Mouse (Mus musculus): ENCODE measurements around the gene Zscan5b.
A peak's percentile ranks its signal among the peaks of the same experiment; 100 is the strongest.
"Not testable (repeated sequence)": the region's sequence is repeated elsewhere in the genome, so short reads cannot be mapped to it uniquely, and the experiment has no call there.

The Zscan5b gene

GRCm38 (mm10) chr7:6221978-6222377 is at the start of gene Zscan5b:
Zscan5b (plus strand) TSS chr7:6222278.
- DNase-seq (ENCODE audit: low spot score), result no peak

- no peak for DNase-seq (ENCODE audit: low spot score)
These were observed 49.3 kb upstream of the Zscan5b start for GRCm38 (mm10) chr7:6172674-6173244.

DNA sequence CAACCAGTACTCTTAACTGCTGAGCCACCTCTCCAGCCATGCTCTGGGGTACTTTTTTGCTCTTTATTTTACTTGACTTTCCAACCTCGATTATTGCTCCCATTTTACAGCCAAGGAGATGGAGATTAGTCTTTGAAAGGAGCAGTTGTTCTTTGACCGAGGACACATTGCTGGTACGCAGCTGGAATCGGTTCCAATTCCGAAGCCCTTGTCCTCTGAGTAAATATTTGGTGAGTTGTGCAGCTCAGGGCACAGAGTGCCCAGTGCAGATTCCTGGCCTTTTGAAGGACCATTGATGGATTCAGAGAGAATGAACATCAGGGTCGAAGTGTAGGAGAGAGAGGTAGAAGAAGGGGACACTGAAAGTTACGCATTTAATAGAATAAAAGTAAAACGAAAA is 48.2 kb upstream of the Zscan5b start:
- DNase-seq (ENCODE audit: low spot score), result no peak

- DNase-seq (ENCODE audit: low spot score), result not testable (repeated sequence)
These were observed 47.6 kb upstream of the Zscan5b start for GRCm38 (mm10) chr7:6174365-6174987.

- DNase-seq (ENCODE audit: low spot score), result no peak
These were observed 43.1 kb upstream of the Zscan5b start for GRCm38 (mm10) chr7:6179013-6179412.

GRCm38 (mm10) chr7:6182882-6183281 is 39.2 kb upstream of the Zscan5b start:
- DNase-seq (ENCODE audit: low spot score), result no peak

DNA sequence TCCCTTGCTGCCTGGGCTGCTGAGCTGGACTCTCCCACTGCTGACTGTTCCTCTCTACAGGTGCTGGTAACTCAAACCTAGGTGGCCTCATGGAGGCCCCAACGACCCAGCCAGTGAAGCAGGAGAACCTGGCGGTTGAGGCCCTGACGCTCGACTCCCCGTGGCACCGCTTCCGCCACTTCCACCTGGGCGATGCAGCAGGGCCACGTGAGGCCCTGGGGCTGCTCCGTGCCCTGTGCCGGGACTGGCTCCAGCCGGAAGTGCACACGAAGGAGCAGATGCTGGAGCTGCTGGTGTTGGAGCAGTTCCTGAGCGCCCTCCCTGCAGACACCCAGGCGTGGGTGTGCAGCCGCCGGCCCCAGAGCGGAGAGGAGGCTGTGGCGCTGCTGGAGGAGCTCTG is 38.3 kb upstream of the Zscan5b start:
- no peak for DNase-seq (ENCODE audit: low spot score)

DNA sequence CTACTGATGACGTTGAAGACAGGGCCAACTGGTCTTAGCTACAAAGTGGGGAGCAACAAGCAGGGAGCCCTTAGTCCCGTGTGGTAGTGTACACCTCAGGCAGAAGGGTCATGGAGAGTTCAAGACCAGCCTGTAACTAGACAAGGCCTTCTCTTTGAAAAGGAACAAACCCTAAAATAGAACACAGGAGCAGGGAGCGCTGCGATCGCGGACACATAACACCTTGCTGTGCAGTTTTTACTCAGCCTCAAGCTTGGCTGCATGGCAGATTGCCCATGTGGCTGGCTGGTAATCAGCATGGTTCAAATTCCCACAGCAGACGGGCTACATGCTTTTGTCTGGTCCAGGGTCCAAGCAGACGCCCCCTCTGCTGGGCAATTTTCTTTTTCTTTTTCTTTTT is 37.6 kb upstream of the Zscan5b start:
- DNase-seq (ENCODE audit: low spot score), result no peak

DNA sequence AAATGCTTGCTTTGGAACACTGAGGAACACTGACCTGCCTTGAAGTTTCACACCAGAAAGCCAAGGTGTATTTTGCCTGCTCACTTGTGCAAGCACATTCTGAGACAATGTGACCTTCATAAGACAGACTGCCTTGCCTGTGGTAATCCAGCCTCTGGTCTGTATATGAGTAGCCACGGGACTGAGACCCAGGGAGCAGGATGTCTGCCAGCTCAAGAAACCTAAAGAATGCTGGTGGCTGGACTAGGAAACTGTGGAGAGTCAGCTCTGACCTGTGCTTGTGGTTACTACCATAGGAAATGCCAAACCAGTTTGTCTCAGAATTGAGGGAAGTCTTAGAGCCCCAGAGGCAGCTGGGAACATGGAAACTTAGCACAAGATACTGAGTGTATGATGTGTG is 36.7 kb upstream of the Zscan5b start:
- no peak for DNase-seq (ENCODE audit: low spot score)

DNA sequence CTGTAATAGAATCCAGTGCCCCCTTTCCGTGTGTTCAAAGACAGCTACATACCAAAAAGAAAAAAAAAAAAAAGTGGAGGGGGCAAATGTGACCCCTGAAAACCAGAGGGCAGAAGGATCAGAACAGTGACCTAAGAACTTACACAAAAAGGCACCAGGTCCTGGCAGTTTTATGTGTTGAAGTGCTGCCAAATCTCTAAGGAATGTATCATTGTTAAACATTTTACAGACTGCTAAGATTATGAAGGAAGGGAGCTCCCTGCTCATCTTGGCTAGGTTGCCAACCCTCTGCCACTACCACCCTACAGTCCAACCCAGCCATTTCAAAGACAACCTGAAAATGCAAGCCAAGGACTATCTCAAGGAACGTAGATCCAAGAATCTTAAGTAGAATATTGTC is 35.9 kb upstream of the Zscan5b start:
- no peak for DNase-seq (ENCODE audit: low spot score)

- DNase-seq (ENCODE audit: low spot score), result no peak
These were observed 35.3 kb upstream of the Zscan5b start for GRCm38 (mm10) chr7:6186756-6187155.

DNA sequence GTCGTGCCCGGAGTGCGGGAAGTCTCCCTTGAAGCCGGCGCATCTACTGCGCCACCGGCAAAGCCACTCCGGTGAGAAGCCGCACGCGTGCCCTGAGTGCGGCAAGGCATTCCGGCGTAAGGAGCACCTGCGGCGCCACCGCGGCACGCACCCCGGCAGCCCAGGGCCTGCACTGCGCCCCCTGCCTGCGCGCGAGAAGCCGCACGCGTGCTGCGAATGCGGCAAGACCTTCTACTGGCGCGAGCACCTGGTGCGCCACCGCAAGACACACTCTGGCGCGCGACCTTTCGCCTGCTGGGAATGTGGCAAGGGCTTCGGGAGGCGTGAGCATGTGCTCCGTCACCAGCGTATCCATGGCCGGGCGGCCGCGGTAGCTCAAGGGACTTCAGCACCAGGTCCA is 32.5 kb upstream of the Zscan5b start:
- no peak for DNase-seq (ENCODE audit: low spot score)

GRCm38 (mm10) chr7:6191376-6191775 is 30.7 kb upstream of the Zscan5b start:
- peak; percentile 85 for DNase-seq (ENCODE audit: low spot score)

GRCm38 (mm10) chr7:6194129-6194528 is 27.9 kb upstream of the Zscan5b start:
- DNase-seq (ENCODE audit: low spot score), result peak; percentile 65

DNA sequence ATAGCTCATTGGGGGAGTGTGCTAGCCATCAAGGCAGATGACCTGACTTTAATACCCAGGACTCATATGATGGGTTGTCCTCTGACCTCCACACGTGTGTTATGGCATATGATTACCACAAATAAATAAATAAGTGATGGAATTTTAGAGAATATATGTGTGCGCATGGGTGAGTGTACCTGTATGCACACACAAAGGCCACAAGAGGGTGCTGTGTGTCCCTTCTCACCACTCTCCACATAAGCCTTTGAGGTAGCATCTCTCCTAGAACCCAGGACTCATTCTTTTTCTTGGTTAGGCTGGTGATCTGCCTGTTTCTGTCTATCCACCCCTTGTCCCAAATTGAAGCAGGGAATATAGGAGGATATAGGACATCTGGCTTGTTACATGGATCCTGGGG is 26.3 kb upstream of the Zscan5b start:
- no peak for DNase-seq (ENCODE audit: low spot score)

GRCm38 (mm10) chr7:6196790-6197189 is 25.3 kb upstream of the Zscan5b start, which contains the start of gene Galp:
Galp (plus strand) TSS chr7:6197090.
- DNase-seq (ENCODE audit: low spot score), result no peak

GRCm38 (mm10) chr7:6204200-6204599 is 17.9 kb upstream of the Zscan5b start:
- no peak for DNase-seq (ENCODE audit: low spot score)

- no peak for DNase-seq (ENCODE audit: low spot score)
These were observed 8.9 kb upstream of the Zscan5b start for GRCm38 (mm10) chr7:6213144-6213543.

DNA sequence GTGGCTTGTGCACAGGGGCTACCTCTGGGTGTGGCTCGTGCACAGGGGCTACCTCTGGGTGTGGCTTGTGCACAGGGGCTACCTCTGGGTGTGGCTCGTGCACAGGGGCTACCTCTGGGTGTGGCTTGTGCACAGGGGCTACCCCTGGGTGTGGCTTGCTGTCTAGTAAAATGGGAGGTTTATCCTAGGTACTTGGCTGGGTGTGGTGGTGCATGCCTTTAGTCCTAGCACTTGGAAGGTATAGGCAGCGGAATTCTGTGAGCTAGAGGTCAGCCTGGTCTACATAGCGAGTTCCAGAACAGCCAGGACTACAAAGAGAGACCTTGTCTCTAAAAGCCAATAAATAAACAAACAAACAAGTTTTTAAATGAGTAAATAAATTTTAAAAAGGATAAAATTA is 7.4 kb upstream of the Zscan5b start:
- not testable (repeated sequence) for DNase-seq (ENCODE audit: low spot score)

- DNase-seq (ENCODE audit: low spot score), result no peak
These were observed 1.9 kb upstream of the Zscan5b start for GRCm38 (mm10) chr7:6220147-6220546.

DNA sequence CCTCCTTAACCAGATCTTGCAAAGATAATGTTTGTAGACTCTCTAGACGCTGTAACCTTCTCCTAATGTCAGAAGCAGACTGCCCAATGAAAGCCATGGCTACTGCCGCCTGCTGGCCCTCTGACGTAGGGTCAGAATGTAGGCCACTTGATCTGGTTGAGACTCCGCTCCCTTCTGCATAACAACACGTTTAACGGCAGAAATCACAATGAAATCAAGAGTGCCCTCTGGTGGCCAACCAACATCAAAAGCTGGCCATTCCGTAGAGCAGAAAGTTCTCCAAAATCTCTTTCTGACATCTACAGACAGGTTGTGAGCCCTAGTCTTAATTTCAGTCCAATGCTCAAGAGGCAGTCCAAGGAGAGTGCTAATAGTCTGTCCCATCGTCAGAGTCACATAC is 6.4 kb downstream of the Zscan5b start:
- not testable (repeated sequence) for DNase-seq (ENCODE audit: low spot score)

DNA sequence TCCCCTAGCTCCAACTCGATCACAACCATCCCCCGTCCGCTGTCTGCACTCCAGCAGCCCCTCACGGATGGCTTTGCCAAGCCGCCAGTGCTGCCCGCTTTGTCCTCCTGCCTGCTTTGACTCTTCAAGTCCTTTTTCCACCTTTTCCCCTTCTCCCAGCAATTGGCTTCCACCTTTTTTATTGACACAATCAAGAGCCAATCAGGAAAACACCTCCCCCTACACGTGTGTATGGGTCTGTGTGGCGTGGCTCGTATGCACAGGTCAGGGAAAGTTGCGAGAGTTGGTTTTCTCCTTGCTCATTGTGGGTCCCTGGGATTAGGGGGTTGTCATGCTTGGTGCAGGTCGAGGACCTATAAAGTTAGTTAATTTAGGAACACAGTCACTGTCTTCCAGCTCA is 17.7 kb downstream of the Zscan5b start:
- DNase-seq (ENCODE audit: low spot score), result no peak

- DNase-seq (ENCODE audit: low spot score), result peak; percentile 32
These were observed 18.9 kb downstream of the Zscan5b start for GRCm38 (mm10) chr7:6240841-6241425.

Data from urinary bladder, postnatal 25 days (tissue).